Mouse (Mus musculus) midbrain, embryonic 15.5 days (tissue): ENCODE data around the gene Gm38100. TPM values are rescaled to one million over a fixed set of nuclear protein-coding genes. Genes with fewer than 3 reads are reported as not detected.

Experiments
- ATAC-seq: fragments of 200-750 bp; cut with Nextera tagmentation; replicated peaks from 2 replicates; pipeline ENCODE4 v1.8.0; 2017; ENCODE audit warnings: moderate TSS enrichment
- H3K27ac ChIP-seq: fragments of 300-500 bp; sonication (generic); 2 replicates; pipeline ENCODE4 v1.5.1; 2015; ENCODE audit warnings: mild to moderate bottlenecking, inconsistent platforms
- H3K27me3 ChIP-seq: fragments of 300-500 bp; sonication (generic); replicated peaks from 2 replicates; pipeline ENCODE4 v1.6.1; 2015; ENCODE audit warnings: inconsistent platforms
- H3K36me3 ChIP-seq: fragments of 300-500 bp; sonication (generic); replicated peaks from 2 replicates; pipeline ENCODE4 v1.6.1; 2015; ENCODE audit warnings: inconsistent platforms
- H3K4me1 ChIP-seq: fragments of 300-500 bp; sonication (generic); 2 replicates; pipeline ENCODE4 v1.6.1; 2015; ENCODE audit warnings: inconsistent platforms
- H3K4me2 ChIP-seq: fragments of 300-500 bp; sonication (generic); 2 replicates; pipeline ENCODE4 v1.6.1; 2015; ENCODE audit warnings: inconsistent platforms, mild to moderate bottlenecking, moderate library complexity
- H3K4me3 ChIP-seq: fragments of 300-500 bp; sonication (generic); 2 replicates; pipeline ENCODE4 v1.5.1; 2015; ENCODE audit warnings: mild to moderate bottlenecking, inconsistent platforms
- H3K9ac ChIP-seq: fragments of 300-500 bp; sonication (generic); 2 replicates; pipeline ENCODE4 v1.6.1; 2015; ENCODE audit warnings: mild to moderate bottlenecking, inconsistent platforms
- H3K9me3 ChIP-seq: fragments of 300-500 bp; sonication (generic); 2 replicates; pipeline ENCODE4 v1.6.1; 2016; ENCODE audit warnings: inconsistent platforms
- WGBS: fragments of 180-500 bp; shearing (Covaris S2); methylation state at CpG from one replicate; pipeline ENCODE4 v1.1.7; 2015; ENCODE audit warnings: mixed read lengths; 5-methylcytosine and 5-hydroxymethylcytosine counted together
- polyA plus RNA-seq: library from polyadenylated mRNA; unstranded; fragments of >200 nt; fragmentation: Nextera tagmentation; extraction: Ambion mirVana; gene quantifications from 2 replicates; pipeline ENCODE4 v1.2.1, GENCODE M21; 2015

Gm38100 gene
- polyA plus RNA-seq, 1 experiment from 2014 or later: not detected

DNA sequence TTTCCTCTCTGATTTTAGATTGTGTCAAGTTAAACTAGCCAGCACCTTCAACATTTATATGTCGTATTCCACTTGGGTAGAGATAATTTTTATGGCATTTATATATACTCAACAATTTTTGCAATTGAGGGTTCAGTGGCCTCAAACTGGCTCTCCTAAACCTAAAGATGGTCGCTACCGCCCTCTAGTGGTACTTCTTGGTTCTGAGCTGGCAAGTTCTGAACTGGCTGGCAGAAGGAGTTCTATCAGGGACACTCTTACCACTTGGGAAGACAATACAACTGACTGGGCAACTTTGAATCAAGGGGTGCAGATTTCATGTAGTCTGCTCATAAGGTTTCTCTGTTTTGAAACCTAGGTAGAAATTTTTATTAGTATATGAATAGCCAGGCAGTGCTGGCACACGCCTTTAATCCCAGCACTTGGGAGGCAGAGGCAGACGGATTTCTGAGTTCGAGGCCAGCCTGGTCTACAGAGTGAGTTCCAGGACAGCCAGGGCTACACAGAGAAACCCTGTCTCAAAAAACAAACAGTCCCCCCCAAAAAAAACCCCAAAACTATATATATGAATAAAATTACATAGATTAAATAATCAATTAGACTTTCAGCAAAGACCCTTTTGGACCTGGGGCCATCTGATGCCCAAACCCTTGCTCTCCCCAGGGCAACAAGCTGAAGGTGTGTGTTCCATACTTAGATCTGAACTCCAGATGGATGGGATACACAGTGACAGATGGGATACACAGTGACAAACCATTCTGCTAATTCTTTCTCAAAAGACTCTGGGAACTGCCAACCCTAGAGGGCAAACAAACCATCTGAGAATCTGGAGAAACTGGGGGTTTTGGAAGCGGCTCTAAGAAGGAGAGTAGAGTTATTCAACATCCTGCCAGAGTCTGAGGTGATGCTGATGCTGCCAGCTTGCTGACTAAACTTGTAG lies 4.0 kb downstream of the Gm38100 start:
- 56% methylated on average over 7 of the region's 7 CpGs for WGBS

DNA sequence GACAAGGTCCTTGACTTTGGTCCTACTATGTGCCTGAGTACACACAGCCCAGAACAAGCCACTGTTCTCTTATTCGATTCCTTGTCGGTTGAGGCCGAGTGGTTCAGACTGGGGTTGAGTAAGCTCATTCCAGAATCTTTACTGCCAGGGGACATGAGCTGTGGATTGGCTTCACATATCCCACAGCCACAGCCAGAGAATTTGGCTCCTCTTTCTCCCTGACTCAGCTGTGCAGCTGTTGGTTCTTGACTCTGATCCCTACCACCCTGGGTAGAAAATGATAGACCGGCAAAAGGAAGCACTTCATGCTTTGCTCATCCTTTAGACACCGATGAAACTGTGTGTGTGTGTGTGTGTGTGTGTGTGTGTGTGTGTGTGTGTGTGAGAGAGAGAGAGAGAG lies 11.3 kb downstream of the Gm38100 start:
- 0 out of 2 replicates have a peak, but pooled peaks cover 2% of the 10 kb centered on the region for H3K4me1 ChIP-seq
- H3K27me3 ChIP-seq: no peaks in the 10 kb centered on the region
- no peaks in the 10 kb centered on the region for H3K36me3 ChIP-seq
- no peak for ATAC-seq
- H3K4me3 ChIP-seq: no peak overlapping the region
- H3K4me2 ChIP-seq: no peak overlapping the region
- no peaks in the 10 kb centered on the region for H3K9me3 ChIP-seq
- H3K27ac ChIP-seq: no peak overlapping the region
- H3K9ac ChIP-seq: no peak overlapping the region
- 89% methylated on average over 5 of the region's 5 CpGs for WGBS

More for the DNA sequence above, 4.0 kb downstream of the Gm38100 start:
- no peaks in the 10 kb centered on the region for H3K27me3 ChIP-seq
- no peak overlapping the region for H3K27ac ChIP-seq
- no peaks in the 10 kb centered on the region for H3K36me3 ChIP-seq
- H3K4me1 ChIP-seq: no peaks in the 10 kb centered on the region
- H3K4me3 ChIP-seq: no peak overlapping the region
- peak; percentile 56; the same call in 1 of the 2 replicates for ATAC-seq
- H3K4me2 ChIP-seq: no peak overlapping the region
- no peak overlapping the region for H3K9ac ChIP-seq
- no peaks in the 10 kb centered on the region for H3K9me3 ChIP-seq

DNA sequence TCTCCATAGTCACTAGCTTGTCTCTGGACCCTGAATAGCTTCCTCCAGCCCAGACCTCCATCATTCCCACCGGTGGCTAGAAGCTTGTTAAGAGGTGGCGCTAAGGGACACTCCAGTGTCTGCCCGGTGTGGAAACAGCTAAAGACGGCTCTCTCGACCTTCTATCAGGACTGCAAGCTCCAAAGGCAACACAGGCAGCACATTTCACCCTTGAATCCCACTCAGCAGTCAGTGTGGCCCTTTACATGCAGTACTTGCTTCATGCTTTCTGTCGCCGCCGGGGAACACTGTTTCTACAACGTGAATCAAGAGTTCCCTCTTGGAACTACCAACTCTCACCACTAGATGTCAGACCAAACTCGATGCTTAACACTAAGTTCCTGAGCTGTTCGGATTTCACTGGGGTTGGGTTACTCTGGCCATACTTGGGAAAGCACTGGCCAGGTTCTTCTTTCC lies 16.2 kb downstream of the Gm38100 start:
- H3K36me3 ChIP-seq: no peaks in the 10 kb centered on the region
- 13% methylated on average over 11 of the region's 11 CpGs for WGBS
- H3K9me3 ChIP-seq: no peaks in the 10 kb centered on the region
- H3K9ac ChIP-seq: peak overlapping the region; percentile 26; the same call in 1 of the 2 replicates
- H3K4me3 ChIP-seq: peak overlapping the region; percentile 23
- no peak overlapping the region for H3K27ac ChIP-seq
- no peaks in the 10 kb centered on the region for H3K27me3 ChIP-seq
- 0 out of 2 replicates have a peak, but pooled peaks cover 2% of the 10 kb centered on the region for H3K4me1 ChIP-seq
- peak; percentile 87 for ATAC-seq
- H3K4me2 ChIP-seq: peak overlapping the region; percentile 46

DNA sequence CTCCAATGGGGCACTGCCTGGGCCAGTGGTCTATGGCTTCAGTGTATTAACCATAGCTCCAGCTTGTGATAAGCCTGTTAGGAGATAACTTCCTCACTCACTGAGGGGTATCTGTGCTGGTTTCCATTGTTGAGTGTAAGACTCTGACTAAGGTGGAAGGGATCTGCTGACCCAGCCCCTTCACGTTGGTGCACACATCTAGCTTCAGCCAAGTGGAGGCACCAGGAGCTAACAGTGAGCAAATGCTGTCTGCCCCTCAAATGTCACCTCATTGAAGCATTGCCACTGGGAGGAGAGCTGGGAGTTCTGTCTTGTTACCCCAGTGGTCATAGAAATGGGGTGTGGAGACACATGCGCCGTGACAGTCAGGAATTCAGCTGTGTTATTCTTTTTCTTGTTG lies 18.6 kb downstream of the Gm38100 start:
- no peak overlapping the region for H3K27ac ChIP-seq
- H3K4me1 ChIP-seq: 0 out of 2 replicates have a peak, but pooled peaks cover 2% of the 10 kb centered on the region
- H3K27me3 ChIP-seq: no peaks in the 10 kb centered on the region
- ATAC-seq: no peak
- H3K9me3 ChIP-seq: no peaks in the 10 kb centered on the region
- WGBS: 82% methylated on average over 3 of the region's 3 CpGs
- no peak overlapping the region for H3K4me2 ChIP-seq
- no peak overlapping the region for H3K9ac ChIP-seq
- H3K36me3 ChIP-seq: no peaks in the 10 kb centered on the region
- H3K4me3 ChIP-seq: no peak overlapping the region

DNA sequence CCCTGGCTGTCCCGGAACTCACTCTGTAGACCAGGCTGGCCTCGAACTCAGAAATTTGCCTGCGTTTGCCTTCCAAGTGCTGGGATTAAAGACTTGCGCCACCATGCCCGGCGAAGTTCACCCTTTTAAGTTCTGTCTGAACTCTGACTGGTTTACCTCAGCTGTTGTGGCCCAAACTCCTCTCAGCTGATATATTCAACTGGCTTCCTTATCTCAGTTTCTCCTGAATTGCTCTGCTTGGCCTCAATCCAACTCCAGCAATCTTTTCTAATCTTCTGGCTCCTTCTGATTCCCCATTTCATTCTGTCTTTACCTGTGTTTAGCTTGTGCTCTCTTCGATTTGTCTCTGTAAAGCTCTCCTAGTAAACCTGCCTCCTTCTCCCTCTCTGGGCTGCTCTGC lies 23.0 kb downstream of the Gm38100 start:
- no peak overlapping the region for H3K9ac ChIP-seq
- no peaks in the 10 kb centered on the region for H3K36me3 ChIP-seq
- H3K9me3 ChIP-seq: no peaks in the 10 kb centered on the region
- 91% methylated on average over 7 of the region's 7 CpGs for WGBS
- no peak overlapping the region for H3K27ac ChIP-seq
- no peak overlapping the region for H3K4me3 ChIP-seq
- no peak overlapping the region for H3K4me2 ChIP-seq
- no peaks in the 10 kb centered on the region for H3K27me3 ChIP-seq
- no peak for ATAC-seq
- no peaks in the 10 kb centered on the region for H3K4me1 ChIP-seq

DNA sequence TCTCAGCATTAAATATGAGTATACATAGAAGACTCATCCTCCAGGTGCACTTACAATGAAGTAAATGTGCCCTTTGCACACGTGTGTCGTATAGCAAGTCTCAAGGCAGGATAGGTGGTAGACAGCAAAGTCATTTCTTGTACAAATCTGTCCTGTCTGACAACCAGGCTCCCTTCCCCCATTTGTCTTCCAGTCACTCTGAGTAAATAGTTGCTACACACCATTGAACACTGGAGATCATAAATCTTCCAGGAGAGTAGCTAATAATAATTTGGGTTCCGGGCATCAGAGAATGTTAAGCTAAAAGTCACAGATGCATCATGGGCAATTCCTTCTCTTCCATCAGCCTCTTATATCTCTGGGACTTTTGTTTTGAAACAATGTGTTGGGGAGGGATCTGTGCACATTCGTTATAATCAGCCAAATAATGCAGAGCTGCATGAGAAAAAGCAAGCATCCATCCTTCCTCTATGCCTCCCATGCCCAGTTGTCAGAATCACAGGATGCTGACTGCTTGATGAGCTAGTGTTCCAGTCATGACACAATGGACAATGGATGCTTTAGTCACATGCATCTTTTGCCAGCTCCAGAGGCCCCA lies 26.7 kb downstream of the Gm38100 start:
- Histone ChIP-seq H3K9ac (no peak overlapping the region), H3K27ac (no peak overlapping the region)
- WGBS: 80% methylated on average over 4 of the region's 4 CpGs

DNA sequence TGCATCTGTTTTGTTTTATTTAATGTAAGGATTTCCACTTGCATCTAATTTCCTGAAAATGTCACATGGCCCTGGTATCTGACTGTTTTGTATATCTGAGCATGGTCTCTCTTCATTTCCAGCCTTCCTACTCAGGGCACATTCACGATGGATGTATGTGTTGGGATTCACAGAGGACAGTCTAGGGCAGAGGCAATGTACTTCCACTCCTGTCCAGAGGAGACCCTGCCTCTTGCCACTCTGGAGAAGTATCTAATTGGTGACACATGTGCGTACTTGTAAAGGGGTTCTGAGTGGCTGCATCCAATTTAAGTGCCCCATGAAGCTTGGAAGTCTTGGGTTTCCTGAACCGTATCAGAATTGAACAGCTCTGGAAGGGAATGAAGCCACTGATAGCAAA lies 30.3 kb downstream of the Gm38100 start:
- ATAC-seq: no peak
- Histone ChIP-seq H3K27me3 (no peaks in the 10 kb centered on the region), H3K4me2 (no peak overlapping the region), H3K27ac (no peak overlapping the region), H3K4me3 (no peak overlapping the region), H3K36me3 (no peaks in the 10 kb centered on the region), H3K4me1 (no peaks in the 10 kb centered on the region), H3K9me3 (no peaks in the 10 kb centered on the region), H3K9ac (no peak overlapping the region)
- WGBS: 76% methylated on average over 3 of the region's 3 CpGs

More for the DNA sequence above, 26.7 kb downstream of the Gm38100 start:
- Histone ChIP-seq H3K27me3 (no peaks in the 10 kb centered on the region), H3K36me3 (no peaks in the 10 kb centered on the region), H3K4me2 (no peak overlapping the region), H3K9me3 (no peaks in the 10 kb centered on the region), H3K4me1 (no peaks in the 10 kb centered on the region), H3K4me3 (no peak overlapping the region)
- ATAC-seq: no peak

DNA sequence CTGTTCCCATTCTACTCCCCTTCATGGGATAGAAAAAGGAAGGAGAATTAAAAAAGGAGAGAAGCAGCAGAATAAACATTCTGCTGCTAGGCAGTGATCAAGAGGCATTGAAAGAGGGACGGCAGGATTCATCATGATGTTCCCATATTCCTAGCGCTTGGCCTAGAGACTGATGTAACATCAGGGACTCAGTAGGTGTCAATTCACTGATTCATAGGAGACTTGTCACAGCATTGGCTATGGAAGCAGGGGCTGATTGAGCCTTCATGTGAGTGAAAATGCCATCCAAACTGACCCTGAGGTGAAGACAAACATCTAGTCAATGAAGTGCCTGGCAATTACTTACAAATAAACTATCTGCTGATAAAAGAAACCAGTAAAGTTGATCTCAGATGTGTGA lies 30.7 kb downstream of the Gm38100 start:
- WGBS: 87% methylated on average over 2 of the region's 2 CpGs
- Histone ChIP-seq H3K9ac (no peak overlapping the region), H3K4me1 (no peaks in the 10 kb centered on the region), H3K9me3 (no peaks in the 10 kb centered on the region), H3K4me2 (no peak overlapping the region), H3K27ac (no peak overlapping the region), H3K27me3 (no peaks in the 10 kb centered on the region), H3K4me3 (no peak overlapping the region), H3K36me3 (no peaks in the 10 kb centered on the region)
- no peak for ATAC-seq

DNA sequence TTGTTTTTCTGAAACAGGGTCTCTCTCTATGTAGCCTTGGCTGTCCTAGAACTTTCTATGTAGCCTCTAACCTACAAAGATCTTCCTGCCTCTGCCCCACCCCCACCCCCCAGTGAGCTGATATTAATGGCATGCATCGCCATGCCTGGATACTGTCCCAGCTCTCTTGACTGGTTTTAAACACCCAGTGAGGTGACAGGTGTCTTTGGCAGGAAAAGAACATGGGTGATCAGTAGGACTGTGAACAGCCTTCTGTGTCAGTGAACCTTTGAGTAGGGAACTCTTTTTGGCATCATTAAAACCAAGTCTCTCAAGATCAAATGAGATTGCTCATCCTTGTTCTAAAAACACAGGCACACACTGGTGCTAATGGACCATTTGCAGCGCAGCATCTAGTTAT lies 41.7 kb downstream of the Gm38100 start:
- Histone ChIP-seq H3K9me3 (no peaks in the 10 kb centered on the region), H3K4me3 (no peak overlapping the region), H3K27ac (no peak overlapping the region), H3K9ac (no peak overlapping the region), H3K27me3 (no peaks in the 10 kb centered on the region), H3K36me3 (no peaks in the 10 kb centered on the region), H3K4me1 (no peaks in the 10 kb centered on the region), H3K4me2 (no peak overlapping the region)
- WGBS: 88% methylated on average over 2 of the region's 2 CpGs
- no peak for ATAC-seq

DNA sequence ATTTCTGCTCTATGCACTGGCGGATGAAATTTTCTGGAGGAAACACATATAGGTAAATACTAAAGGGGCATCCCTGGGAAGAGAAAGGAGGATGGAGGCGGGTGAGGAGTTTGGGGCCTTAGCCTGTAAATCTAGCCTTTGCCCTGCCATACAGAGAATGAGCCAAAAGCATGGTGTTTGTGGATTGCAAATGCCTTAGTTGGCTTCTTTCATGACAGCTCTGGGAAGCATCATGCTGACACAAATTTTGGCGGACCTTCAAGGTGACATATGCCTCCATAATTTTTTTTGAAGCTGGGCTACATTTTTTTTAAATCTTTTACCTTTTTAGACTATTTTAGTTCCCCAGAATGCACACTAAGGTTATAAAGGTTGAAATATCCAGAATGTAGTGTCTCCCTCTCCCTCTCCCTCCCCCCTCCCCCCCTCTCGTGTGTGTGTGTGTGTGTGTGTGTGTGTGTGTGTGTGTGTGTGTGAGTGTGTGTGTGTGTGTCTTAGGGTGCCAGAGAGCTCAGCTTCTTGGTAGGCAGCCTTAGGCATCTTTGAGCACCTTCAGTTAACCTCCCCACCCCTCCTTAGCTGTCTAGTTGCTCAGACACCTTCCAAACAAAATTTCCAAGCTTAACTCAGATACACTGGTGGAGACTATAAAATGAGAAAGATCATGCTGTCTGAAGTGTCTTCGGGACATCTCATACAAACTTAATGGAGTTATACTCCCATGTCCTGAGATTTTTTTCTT lies 47.0 kb downstream of the Gm38100 start:
- H3K9me3 ChIP-seq: no peaks in the 10 kb centered on the region
- no peak overlapping the region for H3K27ac ChIP-seq
- H3K36me3 ChIP-seq: no peaks in the 10 kb centered on the region
- H3K27me3 ChIP-seq: no peaks in the 10 kb centered on the region
- ATAC-seq: no peak
- WGBS: 90% methylated on average over 5 of the region's 5 CpGs
- H3K4me3 ChIP-seq: no peak overlapping the region
- H3K4me2 ChIP-seq: no peak overlapping the region
- no peak overlapping the region for H3K9ac ChIP-seq
- no peaks in the 10 kb centered on the region for H3K4me1 ChIP-seq

DNA sequence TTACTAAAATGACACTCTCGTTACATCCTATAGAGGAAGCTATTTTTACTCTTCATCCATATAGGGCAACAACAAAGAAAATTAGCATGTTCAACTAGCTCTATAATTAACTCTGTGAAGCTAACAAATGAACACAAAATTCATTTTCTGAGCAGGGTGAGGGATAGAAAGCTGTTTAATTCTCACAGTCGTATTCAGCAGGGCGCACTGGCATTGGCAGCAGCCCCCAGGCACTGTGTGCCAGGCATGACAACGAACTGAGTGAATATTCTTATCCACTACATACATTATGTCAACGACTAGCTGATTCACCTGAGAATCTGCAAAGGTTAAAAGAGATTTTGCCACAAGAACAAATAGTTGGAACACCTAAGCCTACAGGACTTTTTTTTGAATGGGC lies 50.6 kb downstream of the Gm38100 start:
- Histone ChIP-seq H3K27me3 (no peaks in the 10 kb centered on the region), H3K9ac (no peak overlapping the region), H3K4me1 (no peaks in the 10 kb centered on the region), H3K4me2 (no peak overlapping the region), H3K36me3 (no peaks in the 10 kb centered on the region), H3K9me3 (no peaks in the 10 kb centered on the region), H3K27ac (no peak overlapping the region), H3K4me3 (no peak overlapping the region)
- WGBS: 61% methylated on average over 5 of the region's 5 CpGs
- ATAC-seq: no peak
